Mouse (Mus musculus) ES-E14 (cell line): Measurements from ENCODE around the gene Ndufv1.

Experiments
- HCFC1 ChIP-seq: IDR thresholded peaks from 2 replicates; pipeline ENCODE4 v1.6.1; 2012; ENCODE audit warnings: low read length, inconsistent platforms, borderline replicate concordance; ENCODE audit not compliant: insufficient read depth
- ZNF384 ChIP-seq: IDR thresholded peaks from 2 replicates; pipeline ENCODE4 v1.6.1; 2012; ENCODE audit warnings: low read depth, low read length, inconsistent platforms

- TF ChIP-seq HCFC1 (no peak; the same call in 1 of the 2 replicates), ZNF384 (no peak)
Measured at GRCm38 (mm10) chr19:4042124-4042523, 29.5 kb upstream of the Ndufv1 start.
